Mouse (Mus musculus): Measurements from ENCODE around the gene 4632433K11Rik.

Gene 4632433K11Rik

DNA sequence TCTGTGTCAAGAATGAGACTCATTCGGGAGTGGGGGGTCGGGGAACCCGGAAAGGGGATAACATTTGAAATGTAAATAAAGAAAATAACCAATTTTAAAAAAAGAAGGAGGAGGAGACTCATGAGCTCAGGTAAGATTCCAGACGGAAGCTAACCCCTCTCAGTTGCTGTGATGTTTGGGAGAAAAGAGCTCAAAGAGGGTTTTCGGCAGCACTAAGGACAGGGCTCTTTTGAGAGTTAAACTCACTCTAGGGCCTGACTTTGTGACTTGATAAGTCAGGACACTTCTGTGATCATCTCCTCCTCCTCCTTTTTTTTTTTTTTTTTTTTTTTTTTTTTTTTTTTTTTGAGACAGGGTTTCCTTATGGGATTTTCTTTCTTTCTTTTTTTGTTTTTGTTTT lies 5.0 kb downstream of the 4632433K11Rik start:
- TF ChIP-seq GATA4 (IDR thresholded peaks at IDR 0.05; ENCODE audit: insufficient replicate concordance, low read length), result no peak

- no peak for TF ChIP-seq GATA4 (IDR thresholded peaks at IDR 0.05; ENCODE audit: insufficient replicate concordance, low read length)
Measured at GRCm38 (mm10) chr7:5044981-5045380, 11.1 kb downstream of the 4632433K11Rik start.

DNA sequence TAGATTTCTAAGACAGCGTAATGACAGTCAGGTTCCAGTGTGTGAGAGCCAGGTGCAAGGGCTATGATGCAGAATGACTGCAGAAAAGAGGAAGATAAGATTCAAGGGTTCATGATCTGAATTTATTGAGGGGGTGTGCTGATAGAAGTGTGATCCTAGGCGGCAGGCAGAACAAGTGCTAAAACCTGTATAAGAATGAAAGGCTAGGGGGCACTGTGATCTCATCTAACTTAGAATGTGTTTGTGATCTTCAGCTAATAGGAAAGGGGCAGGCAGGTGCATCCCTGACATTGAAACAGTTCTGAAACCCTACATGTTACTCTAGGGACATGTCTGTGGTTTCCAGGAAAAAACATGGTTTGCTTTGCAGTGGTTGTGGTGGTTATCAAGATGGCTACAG lies 12.2 kb downstream of the 4632433K11Rik start:
- no peak for TF ChIP-seq GATA4 (IDR thresholded peaks at IDR 0.05; ENCODE audit: insufficient replicate concordance, low read length)

GRCm38 (mm10) chr7:5047313-5047712 lies 13.4 kb downstream of the 4632433K11Rik start:
- TF ChIP-seq GATA4 (IDR thresholded peaks at IDR 0.05; ENCODE audit: insufficient replicate concordance, low read length), result no peak

DNA sequence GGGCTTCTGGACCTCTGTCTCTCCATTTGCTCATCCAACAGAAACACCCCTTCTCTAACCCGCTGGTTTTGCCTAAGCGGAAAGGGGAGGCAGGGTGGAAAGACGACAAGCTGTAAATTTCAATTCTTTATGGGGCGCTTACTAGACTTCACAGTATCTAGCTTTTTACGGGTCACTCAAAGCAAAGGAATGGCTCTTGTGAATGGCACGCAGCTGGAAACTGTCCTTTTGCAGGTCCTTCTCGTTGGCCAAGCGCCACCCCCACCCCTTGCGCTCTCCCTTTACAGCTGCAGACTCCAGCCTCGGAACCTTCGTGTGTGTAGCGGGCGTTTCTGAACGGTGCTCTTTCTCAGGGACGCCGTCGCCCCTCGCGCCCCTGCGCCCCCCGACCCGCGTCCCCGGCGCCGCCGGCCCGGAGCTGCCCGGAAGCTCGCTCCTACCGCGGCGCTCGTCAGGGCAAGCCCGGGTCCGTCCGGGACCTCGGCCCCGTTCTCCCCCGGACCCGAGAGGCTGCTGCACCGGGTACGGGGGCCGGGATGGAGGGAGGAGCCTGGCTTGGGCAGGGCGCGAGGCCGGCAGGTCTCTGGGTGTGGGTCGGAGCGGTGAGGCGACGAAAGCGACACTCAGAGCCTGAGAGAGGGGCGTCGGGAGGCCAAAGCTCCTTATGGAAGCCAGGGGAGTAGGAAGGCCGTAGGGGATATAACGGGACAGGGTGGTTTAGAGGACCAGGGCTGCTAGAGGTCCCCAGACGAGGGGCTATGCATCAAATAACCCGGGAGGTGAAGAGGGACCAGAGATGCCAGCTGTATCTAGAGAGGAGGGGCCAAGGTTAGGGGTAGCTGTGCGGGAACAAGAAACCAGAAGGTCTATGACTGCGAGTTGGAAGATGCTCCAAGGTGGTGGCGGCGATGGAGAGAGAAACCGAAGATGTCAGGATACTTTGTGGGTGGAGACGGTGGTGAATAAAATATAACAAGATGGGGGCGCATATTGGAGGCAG lies 17.6 kb downstream of the 4632433K11Rik start, which contains the start of gene Zfp580:
Gene Zfp580, plus strand, starts transcription at position 346 of the 1,000 bp plus-strand sequence.
- TF ChIP-seq GATA4 (IDR thresholded peaks at IDR 0.05; ENCODE audit: insufficient replicate concordance, low read length), result no peak

DNA sequence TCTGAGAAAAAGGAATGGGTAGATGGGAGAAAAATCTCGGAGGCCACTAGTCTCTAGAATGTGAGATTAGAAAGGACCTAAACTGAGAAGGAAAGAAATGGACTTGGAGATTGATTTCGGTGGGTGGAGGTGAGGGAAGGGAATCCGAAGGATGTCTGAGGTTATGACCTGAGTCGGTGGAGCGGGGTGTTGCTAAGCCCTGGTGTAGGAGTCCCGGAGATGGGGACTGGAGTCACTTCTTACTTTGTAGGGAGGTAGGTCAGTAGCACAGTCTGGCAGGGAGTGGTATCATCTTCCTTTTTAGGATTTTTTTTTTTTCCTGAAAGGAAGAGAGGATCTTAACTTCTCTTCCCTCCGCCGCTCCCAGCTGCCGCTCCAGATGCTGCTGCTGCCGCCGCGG lies 18.5 kb downstream of the 4632433K11Rik start:
- no peak for TF ChIP-seq GATA4 (IDR thresholded peaks at IDR 0.05; ENCODE audit: insufficient replicate concordance, low read length)

DNA sequence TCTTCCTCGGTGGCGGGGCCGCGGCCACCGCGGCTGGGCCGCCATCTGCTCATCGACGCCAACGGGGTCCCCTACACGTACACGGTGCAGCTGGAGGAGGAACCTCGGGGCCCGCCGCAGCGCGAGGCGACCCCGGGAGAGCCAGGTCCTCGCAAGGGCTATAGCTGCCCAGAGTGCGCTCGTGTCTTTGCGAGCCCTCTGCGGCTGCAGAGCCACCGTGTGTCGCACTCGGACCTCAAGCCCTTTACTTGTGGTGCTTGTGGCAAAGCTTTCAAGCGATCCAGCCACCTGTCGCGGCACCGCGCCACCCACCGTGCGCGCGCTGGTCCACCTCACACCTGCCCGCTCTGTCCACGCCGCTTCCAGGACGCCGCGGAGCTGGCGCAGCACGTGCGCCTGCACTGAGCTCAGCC lies 19.0 kb downstream of the 4632433K11Rik start:
- no peak for TF ChIP-seq GATA4 (IDR thresholded peaks at IDR 0.05; ENCODE audit: insufficient replicate concordance, low read length)

- no peak for TF ChIP-seq GATA4 (IDR thresholded peaks at IDR 0.05; ENCODE audit: insufficient replicate concordance, low read length)
Measured at GRCm38 (mm10) chr7:5053456-5054179, 19.7 kb downstream of the 4632433K11Rik start.

GRCm38 (mm10) chr7:5056651-5057263 lies 22.8 kb downstream of the 4632433K11Rik start:
- TF ChIP-seq GATA4 (IDR thresholded peaks at IDR 0.05; ENCODE audit: insufficient replicate concordance, low read length), result no peak

GRCm38 (mm10) chr7:5057381-5057780 lies 23.5 kb downstream of the 4632433K11Rik start:
- TF ChIP-seq GATA4 (IDR thresholded peaks at IDR 0.05; ENCODE audit: insufficient replicate concordance, low read length), result no peak

DNA sequence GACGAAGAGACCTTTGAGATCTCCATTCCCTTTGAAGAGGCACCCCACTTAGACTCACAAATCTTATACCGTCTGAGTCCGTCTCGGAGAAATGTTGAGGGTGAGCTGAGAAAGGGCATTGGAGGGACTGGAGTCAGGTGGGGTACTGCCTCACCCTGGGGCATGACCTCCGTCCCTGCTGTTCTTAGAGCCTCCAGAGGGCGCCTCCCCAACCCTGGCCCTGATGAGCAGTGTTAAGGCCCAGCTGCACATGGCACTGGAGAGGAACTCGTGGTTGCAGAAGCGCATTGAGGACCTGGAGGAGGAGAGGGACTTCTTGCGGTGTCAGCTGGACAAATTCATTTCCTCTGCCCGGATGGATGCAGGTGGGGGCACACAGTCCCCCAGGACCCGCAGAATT lies 23.9 kb downstream of the 4632433K11Rik start:
- TF ChIP-seq GATA4 (IDR thresholded peaks at IDR 0.05; ENCODE audit: insufficient replicate concordance, low read length), result no peak

DNA sequence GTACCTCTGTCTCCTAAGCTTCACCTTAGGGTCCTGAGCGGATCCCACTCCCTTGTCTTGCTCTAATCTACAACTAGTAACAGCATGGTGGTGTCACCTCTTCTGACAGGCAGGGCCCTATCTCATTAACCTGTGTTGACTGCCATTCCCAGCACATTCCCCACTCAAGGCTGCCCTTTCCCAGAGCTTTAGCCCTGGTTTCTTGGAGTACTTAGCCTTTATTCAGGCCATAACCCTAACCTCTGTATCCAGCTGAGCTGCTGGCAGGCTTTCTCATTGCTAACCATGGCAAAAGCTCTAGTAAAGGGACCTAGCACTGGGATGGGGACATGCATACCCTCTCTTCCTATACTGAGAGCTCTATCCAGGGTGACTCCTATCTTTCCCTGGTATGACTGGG lies 24.7 kb downstream of the 4632433K11Rik start:
- TF ChIP-seq GATA4 (IDR thresholded peaks at IDR 0.05; ENCODE audit: insufficient replicate concordance, low read length), result no peak

GRCm38 (mm10) chr7:5059421-5059820 lies 25.5 kb downstream of the 4632433K11Rik start:
- TF ChIP-seq GATA4 (IDR thresholded peaks at IDR 0.05; ENCODE audit: insufficient replicate concordance, low read length), result no peak

- no peak for TF ChIP-seq GATA4 (IDR thresholded peaks at IDR 0.05; ENCODE audit: insufficient replicate concordance, low read length)
Measured at GRCm38 (mm10) chr7:5060239-5060731, 26.4 kb downstream of the 4632433K11Rik start.
